Mouse (Mus musculus) embryonic facial prominence, embryonic 14.5 days (tissue): ENCODE data around the gene Capg. TPM values are rescaled to one million over a fixed set of nuclear protein-coding genes. Genes with fewer than 3 reads are reported as not detected.

ENCODE experiments used
- ATAC-seq: fragments of 200-750 bp; cut with Nextera tagmentation; 2 replicates; pipeline ENCODE4 v1.8.0; 2017; ENCODE audit warnings: low read depth, moderate number of reproducible peaks, moderate TSS enrichment
- DNase-seq: peaks from one replicate; pipeline ENCODE4 v3.0.0-alpha.2; 2015; ENCODE audit warnings: low spot score
- H3K27ac ChIP-seq: fragments of 300-500 bp; sonication (generic); replicated peaks from 2 replicates; pipeline ENCODE4 v1.5.1; 2014; ENCODE audit warnings: low read depth, mild to moderate bottlenecking, low read length, moderate library complexity
- H3K27me3 ChIP-seq: fragments of 300-500 bp; sonication (generic); replicated peaks from 2 replicates; pipeline ENCODE4 v1.6.1; 2014; ENCODE audit warnings: low read length; ENCODE audit not compliant: control insufficient read depth, insufficient read depth
- H3K36me3 ChIP-seq: fragments of 300-500 bp; sonication (generic); 2 replicates; pipeline ENCODE4 v1.6.1; 2014; ENCODE audit warnings: low read length, mixed read lengths; ENCODE audit not compliant: control insufficient read depth, insufficient read depth
- H3K4me1 ChIP-seq: fragments of 300-500 bp; sonication (generic); 2 replicates; pipeline ENCODE4 v1.6.1; 2014; ENCODE audit warnings: antibody characterized with exemption, low read length; ENCODE audit not compliant: control insufficient read depth, insufficient read depth
- H3K4me2 ChIP-seq: fragments of 300-500 bp; sonication (generic); 2 replicates; pipeline ENCODE4 v1.6.1; 2014; ENCODE audit warnings: low read depth, mild to moderate bottlenecking, low read length, moderate library complexity, mixed read lengths
- H3K4me3 ChIP-seq: fragments of 300-500 bp; sonication (generic); 2 replicates; pipeline ENCODE4 v1.5.1; 2014; ENCODE audit warnings: low read depth, mild to moderate bottlenecking, low read length
- H3K9ac ChIP-seq: fragments of 300-500 bp; sonication (generic); 2 replicates; pipeline ENCODE4 v1.6.1; 2014; ENCODE audit warnings: low read depth, mild to moderate bottlenecking, low read length, moderate library complexity, mixed read lengths
- H3K9me3 ChIP-seq: fragments of 300-500 bp; sonication (generic); 2 replicates; pipeline ENCODE4 v1.6.1; 2016; ENCODE audit warnings: low read length; ENCODE audit not compliant: control insufficient read depth
- WGBS: fragments of 180-500 bp; shearing (Covaris S2); extraction: QIAGEN DNeasy Blood & Tissue Kit; methylation state at CpG from one replicate; pipeline ENCODE4 v1.1.7; 2014; 5-methylcytosine and 5-hydroxymethylcytosine counted together
- polyA plus RNA-seq: library from polyadenylated mRNA; unstranded; fragments of >200 nt; fragmentation: Nextera tagmentation; extraction: Ambion mirVana; gene quantifications from 2 replicates; pipeline ENCODE4 v1.2.1, GENCODE M21; 2014

The Capg gene
- polyA plus RNA-seq, 1 experiment from 2014 or later = 75.9 TPM

GRCm38 (mm10) chr6:72584154-72584553, 40.0 kb downstream of the Capg start:
- Histone ChIP-seq H3K4me1 (no peaks in the 10 kb centered on the region), H3K36me3 (peaks cover 27% of the 10 kb centered on the region), H3K9me3 (no peaks in the 10 kb centered on the region), H3K27ac (no peak overlapping the region), H3K4me3 (no peak overlapping the region), H3K9ac (no peak overlapping the region), H3K4me2 (no peak overlapping the region), H3K27me3 (no peaks in the 10 kb centered on the region)
- DNase-seq (no peak), ATAC-seq (no peak)
- WGBS = 73% methylated on average over 11 of the region's 11 CpGs

- Histone ChIP-seq H3K27me3 (no peaks in the 10 kb centered on the region), H3K9ac (no peak overlapping the region), H3K27ac (no peak overlapping the region), H3K36me3 (peaks cover 18% of the 10 kb centered on the region), H3K4me1 (no peaks in the 10 kb centered on the region), H3K9me3 (no peaks in the 10 kb centered on the region), H3K4me2 (no peak overlapping the region), H3K4me3 (no peak overlapping the region)
- ATAC-seq (no peak), DNase-seq (no peak)
- 67% methylated on average over 3 of the region's 3 CpGs for WGBS
Measured at GRCm38 (mm10) chr6:72586701-72587100, 42.5 kb downstream of the Capg start.

- no peak overlapping the region for H3K27ac ChIP-seq
- H3K4me3 ChIP-seq = no peak overlapping the region
- DNase-seq (no peak), ATAC-seq (no peak)
- no peaks in the 10 kb centered on the region for H3K27me3 ChIP-seq
- H3K9me3 ChIP-seq = no peaks in the 10 kb centered on the region
- H3K36me3 ChIP-seq = peaks cover 18% of the 10 kb centered on the region
- no peak overlapping the region for H3K4me2 ChIP-seq
- no peak overlapping the region for H3K9ac ChIP-seq
- no peaks in the 10 kb centered on the region for H3K4me1 ChIP-seq
Measured at GRCm38 (mm10) chr6:72588307-72588706, 44.1 kb downstream of the Capg start.

DNA sequence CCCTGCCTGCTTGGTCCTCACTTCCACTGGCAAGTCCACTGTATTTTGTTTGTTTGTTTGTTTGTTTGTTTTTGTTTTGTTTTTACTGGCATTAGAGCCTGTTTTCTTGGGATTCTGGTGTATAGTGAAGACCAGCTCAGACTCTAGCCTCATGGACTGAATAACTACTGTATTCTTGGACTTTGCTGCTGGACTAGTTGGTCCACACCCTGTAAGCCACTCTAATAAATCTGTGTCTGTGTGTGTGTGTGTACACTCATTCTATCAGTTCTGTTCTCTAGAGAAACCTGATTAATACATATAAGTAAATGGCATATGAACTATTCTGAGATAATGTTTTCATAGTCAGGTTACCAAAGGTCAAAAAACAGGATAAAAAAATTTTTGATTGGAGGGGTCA, 45.9 kb downstream of the Capg start:
- ATAC-seq (no peak), DNase-seq (no peak)
- Histone ChIP-seq H3K9me3 (no peaks in the 10 kb centered on the region), H3K36me3 (peaks cover 11% of the 10 kb centered on the region), H3K27me3 (no peaks in the 10 kb centered on the region), H3K4me2 (no peak overlapping the region), H3K9ac (no peak overlapping the region), H3K4me1 (no peaks in the 10 kb centered on the region), H3K27ac (no peak overlapping the region), H3K4me3 (no peak overlapping the region)

DNA sequence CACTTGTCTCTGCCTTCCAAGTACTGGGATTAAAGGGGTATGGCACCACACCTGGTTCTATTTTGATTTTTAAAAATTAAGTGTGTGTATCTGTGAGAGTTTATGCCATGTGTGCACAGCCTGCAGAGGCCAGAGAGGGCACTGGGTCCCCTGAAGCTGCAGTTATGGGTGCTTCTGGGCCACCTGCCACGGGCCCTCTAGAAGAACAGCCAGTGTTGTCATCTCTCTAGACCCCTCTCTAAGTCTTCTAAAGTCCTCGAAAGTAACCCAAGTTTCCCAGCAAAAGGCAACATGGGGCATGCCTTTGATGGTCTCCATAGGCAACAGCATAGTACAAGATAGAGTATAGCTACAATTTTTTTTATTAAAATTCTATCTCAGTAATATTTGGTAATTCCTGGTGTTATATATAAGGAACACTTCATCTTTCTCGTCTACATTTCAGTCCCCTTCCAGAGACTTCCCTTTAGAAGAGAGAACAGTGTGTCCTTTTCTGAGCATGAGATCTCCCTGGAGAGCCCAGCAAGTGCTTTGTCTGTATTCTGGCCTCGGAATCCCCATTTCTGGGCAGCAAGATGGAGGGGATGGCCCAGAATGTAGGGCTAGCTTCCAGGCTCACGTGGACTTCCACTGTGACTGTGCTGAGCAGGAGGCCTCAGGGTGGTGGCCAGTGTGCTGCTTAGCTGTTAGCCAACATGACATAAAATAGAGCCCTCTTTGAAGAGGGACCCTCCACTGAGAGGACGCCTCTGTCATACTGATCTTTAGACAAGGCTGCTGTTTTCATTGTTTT, 49.0 kb downstream of the Capg start:
- DNase-seq = no peak
- H3K27me3 ChIP-seq = no peaks in the 10 kb centered on the region
- ATAC-seq = no peak
- H3K36me3 ChIP-seq = no peaks in the 10 kb centered on the region
- H3K9me3 ChIP-seq = no peaks in the 10 kb centered on the region
- no peak overlapping the region for H3K9ac ChIP-seq
- peaks cover 9% of the 10 kb centered on the region for H3K4me1 ChIP-seq
- no peak overlapping the region for H3K27ac ChIP-seq
- WGBS = 75% methylated on average over 6 of the region's 6 CpGs
- H3K4me2 ChIP-seq = no peak overlapping the region
- H3K4me3 ChIP-seq = no peak overlapping the region

GRCm38 (mm10) chr6:72593914-72594313, 49.7 kb downstream of the Capg start:
- Histone ChIP-seq H3K4me1 (peaks cover 9% of the 10 kb centered on the region), H3K9ac (no peak overlapping the region), H3K4me2 (no peak overlapping the region), H3K9me3 (no peaks in the 10 kb centered on the region), H3K27me3 (no peaks in the 10 kb centered on the region), H3K36me3 (no peaks in the 10 kb centered on the region), H3K4me3 (no peak overlapping the region), H3K27ac (no peak overlapping the region)
- ATAC-seq (no peak), DNase-seq (no peak)
- 56% methylated on average over 5 of the region's 5 CpGs for WGBS

- WGBS = 34% methylated on average over 13 of the region's 13 CpGs
- 0 out of 2 replicates have a peak overlapping the region, but pooled peaks have one; percentile 56 for H3K27ac ChIP-seq
Measured at GRCm38 (mm10) chr6:72597083-72597874, 53.1 kb downstream of the Capg start.

GRCm38 (mm10) chr6:72597956-72598753, 54.0 kb downstream of the Capg start, which contains the start of the genes Elmod3 and Retsat:
Gene Elmod3, minus strand, starts transcription at chr6:72598413.
Gene Retsat, plus strand, starts transcription at chr6:72598475.
- Histone ChIP-seq H3K4me1 (peaks cover 12% of the 10 kb centered on the region), H3K4me2 (peak within 1 kb of the TSS; percentile 64), H3K36me3 (no peaks in the 10 kb centered on the region), H3K9ac (peak within 1 kb of the TSS; percentile 73), H3K4me3 (peak within 1 kb of the TSS; percentile 64), H3K27me3 (no peaks in the 10 kb centered on the region), H3K27ac (peak within 1 kb of the TSS; percentile 81), H3K9me3 (no peaks in the 10 kb centered on the region)
- DNase-seq (peak; percentile 99), ATAC-seq (peak; percentile 94)
- under 1% methylated on average over 38 of the region's 38 CpGs for WGBS

More at GRCm38 (mm10) chr6:72597083-72597874, 53.1 kb downstream of the Capg start:
- no peaks in the 10 kb centered on the region for H3K9me3 ChIP-seq
- H3K4me3 ChIP-seq = peak overlapping the region; percentile 64
- H3K4me1 ChIP-seq = peaks cover 12% of the 10 kb centered on the region
- H3K36me3 ChIP-seq = no peaks in the 10 kb centered on the region
- H3K27me3 ChIP-seq = no peaks in the 10 kb centered on the region
- peak overlapping the region; percentile 64 for H3K4me2 ChIP-seq
- peak overlapping the region; percentile 73 for H3K9ac ChIP-seq
- ATAC-seq (no peak), DNase-seq (peak; percentile 30)
